In the genomic region with DNA sequence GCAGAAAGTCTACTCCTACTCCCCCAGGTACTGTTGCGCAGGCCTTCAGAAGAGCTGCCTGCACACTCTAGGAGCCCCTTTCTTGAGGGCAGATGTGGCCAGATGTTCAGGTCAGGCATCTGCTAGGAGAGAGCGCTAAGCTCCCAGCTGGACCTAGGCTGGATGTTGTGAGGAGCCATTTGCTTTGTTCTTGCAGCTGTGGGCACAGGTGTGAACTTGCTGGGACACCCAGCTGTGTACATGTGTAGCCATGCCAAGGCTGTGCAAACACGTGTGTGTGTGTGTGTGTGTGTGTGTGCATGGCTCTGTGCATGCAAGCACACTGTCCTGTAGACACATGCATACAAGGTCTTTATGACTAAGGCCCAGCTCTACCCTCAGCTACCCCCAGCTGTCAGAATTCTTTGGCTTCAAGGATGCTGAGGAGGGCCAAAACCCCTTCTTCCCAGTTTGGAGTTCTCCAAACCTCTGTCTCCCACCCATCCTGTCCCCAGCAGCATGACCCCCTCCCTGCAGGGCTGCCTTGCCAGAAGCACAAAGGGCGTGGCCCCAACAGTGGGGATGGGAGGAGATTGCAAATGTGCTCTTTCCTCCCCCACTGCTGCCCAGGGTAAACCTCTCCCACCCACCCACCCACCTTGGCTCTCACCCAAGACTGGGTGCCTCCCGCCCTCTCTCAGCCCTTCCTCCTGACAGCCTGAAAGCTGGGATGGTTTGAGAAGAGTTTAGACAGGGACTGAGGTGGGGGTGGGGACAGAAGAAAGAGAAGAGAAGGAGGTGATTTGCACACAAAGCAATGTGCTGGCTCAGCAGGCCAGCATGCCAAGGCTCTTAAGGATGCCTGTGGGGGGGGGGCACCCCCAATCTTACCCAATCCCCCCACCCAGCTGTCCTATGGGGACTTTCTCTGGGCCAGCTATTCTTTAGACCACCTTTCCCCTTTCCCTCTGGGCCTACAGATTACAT, we compare ENCODE assay signal across 9 mouse cellular contexts. TPM values are rescaled to one million over a fixed set of nuclear protein-coding genes. Genes with fewer than 3 reads are reported as not detected.
A peak's percentile ranks its signal among the peaks of the same experiment; 100 is the strongest.
DNase-seq lines count a peak whose midpoint lies in the region; ATAC-seq and TF ChIP-seq lines count a peak whose summit lies in the region.
"Had no signal": no experiment of that assay in that cellular context is flagged by ENCODE, and none has a peak within 500 bp of the region (broad histone marks: within the 10 kb centered on the region; RNA-seq: fewer than 3 reads in every experiment).

No protein-coding gene starts in this region.

- 45% methylated on average over 5 of the region's 5 CpGs for WGBS in liver, postnatal 0 days (ENCODE audit: insufficient replicate concordance)
- WGBS in embryonic facial prominence, embryonic 11.5 days: 45% methylated on average over 5 of the region's 5 CpGs
- WGBS in heart, embryonic 15.5 days: 47% methylated on average over 5 of the region's 5 CpGs

- no peak overlapping the region for H3K9ac ChIP-seq in liver, postnatal 0 days (replicated peaks)
- H3K9ac ChIP-seq in embryonic facial prominence, embryonic 11.5 days (replicated peaks; ENCODE audit: low read length): no peak overlapping the region
- no peak overlapping the region for H3K9ac ChIP-seq in heart, embryonic 15.5 days
- H3K9ac ChIP-seq: liver, embryonic 13.5 days had no signal

- no peak for TF ChIP-seq EP300 in liver, postnatal 0 days (IDR thresholded peaks at IDR 0.05; ENCODE audit: low read depth)

- peaks cover 6% of the 10 kb centered on the region for H3K27me3 ChIP-seq in liver, postnatal 0 days (ENCODE audit: insufficient read depth, low read length)
- no peaks in the 10 kb centered on the region for H3K27me3 ChIP-seq in embryonic facial prominence, embryonic 11.5 days (ENCODE audit: control insufficient read depth, insufficient read depth, low read length)
- H3K27me3 ChIP-seq in heart, embryonic 15.5 days: no peaks in the 10 kb centered on the region

- H3K4me3 ChIP-seq in liver, postnatal 0 days (ENCODE audit: low read depth, low read length): no peak overlapping the region
- H3K4me3 ChIP-seq in embryonic facial prominence, embryonic 11.5 days (ENCODE audit: low read depth, low read length): no peak overlapping the region
- H3K4me3 ChIP-seq in heart, embryonic 15.5 days: no peak overlapping the region
- no peak overlapping the region for H3K4me3 ChIP-seq in layer of hippocampus, adult 2 months
- H3K4me3 ChIP-seq: liver, embryonic 13.5 days had no signal

- H3K4me1 ChIP-seq in liver, postnatal 0 days (ENCODE audit: insufficient read depth): peaks cover 6% of the 10 kb centered on the region; the same call in 1 of the 2 replicates
- peaks cover 22% of the 10 kb centered on the region for H3K4me1 ChIP-seq in embryonic facial prominence, embryonic 11.5 days (ENCODE audit: control insufficient read depth, insufficient read depth, low read length)
- H3K4me1 ChIP-seq in heart, embryonic 15.5 days (replicated peaks): peaks cover 37% of the 10 kb centered on the region

- no peak for ATAC-seq in liver, postnatal 0 days
- no peak for ATAC-seq in embryonic facial prominence, embryonic 11.5 days (replicated peaks; ENCODE audit: insufficient number of reproducible peaks, low FRiP score, low TSS enrichment, low read depth)
- no peak; the same call in 1 of the 2 replicates for ATAC-seq in heart, embryonic 15.5 days (replicated peaks; ENCODE audit: insufficient number of reproducible peaks, insufficient read depth, low FRiP score, low read depth)

- TF ChIP-seq CTCF in liver, postnatal 0 days (IDR thresholded peaks at IDR 0.05; ENCODE audit: low read depth): no peak
- no peak for TF ChIP-seq CTCF in layer of hippocampus, adult 2 months (conservative IDR thresholded peaks at IDR 0.05)

- H3K9me3 ChIP-seq in liver, postnatal 0 days (ENCODE audit: low read length): no peaks in the 10 kb centered on the region
- no peaks in the 10 kb centered on the region for H3K9me3 ChIP-seq in embryonic facial prominence, embryonic 11.5 days (replicated peaks; ENCODE audit: control insufficient read depth, low read length)
- no peaks in the 10 kb centered on the region for H3K9me3 ChIP-seq in heart, embryonic 15.5 days (replicated peaks)
- H3K9me3 ChIP-seq: liver, embryonic 13.5 days had no signal

- DNase-seq in liver: peak; percentile 48
- no peak for DNase-seq in liver, postnatal 0 days
- no peak for DNase-seq in embryonic facial prominence, embryonic 11.5 days (ENCODE audit: low spot score)
- DNase-seq in lung, postnatal 14 days: peak; percentile 54
- DNase-seq in right cerebral cortex, postnatal 10 days (ENCODE audit: low spot score in 2 of 2): no peak
- no peak for DNase-seq in layer of hippocampus, adult 2 months (ENCODE audit: low spot score in 2 of 2)
- DNase-seq in cerebellum, adult 8-10 months: no peak
- DNase-seq: liver, embryonic 13.5 days had no signal

- no peaks in the 10 kb centered on the region for H3K36me3 ChIP-seq in liver, postnatal 0 days (replicated peaks; ENCODE audit: insufficient read depth, low read length)
- no peaks in the 10 kb centered on the region for H3K36me3 ChIP-seq in embryonic facial prominence, embryonic 11.5 days (replicated peaks; ENCODE audit: control insufficient read depth, insufficient read depth, low read depth, low read length)
- H3K36me3 ChIP-seq in heart, embryonic 15.5 days: no peaks in the 10 kb centered on the region
- H3K36me3 ChIP-seq: liver, embryonic 13.5 days had no signal

- H3K4me2 ChIP-seq in liver, postnatal 0 days (ENCODE audit: low read depth, low read length): no peak overlapping the region
- no peak overlapping the region for H3K4me2 ChIP-seq in embryonic facial prominence, embryonic 11.5 days (ENCODE audit: low read depth, low read length)
- H3K4me2 ChIP-seq in heart, embryonic 15.5 days: no peak overlapping the region
- H3K4me2 ChIP-seq: liver, embryonic 13.5 days had no signal

- H3K27ac ChIP-seq in liver, postnatal 0 days (ENCODE audit: low read depth): no peak overlapping the region
- H3K27ac ChIP-seq in embryonic facial prominence, embryonic 11.5 days (replicated peaks; ENCODE audit: low read depth, low read length): 0 out of 2 replicates have a peak overlapping the region, but pooled peaks have one; percentile 16
- peak overlapping the region; percentile 29; the same call in 1 of the 2 replicates for H3K27ac ChIP-seq in heart, embryonic 15.5 days
- H3K27ac ChIP-seq in layer of hippocampus, adult 2 months: no peak overlapping the region

RNA-seq across cellular contexts. Expression of gene Cd248, which starts 7.2 kb away (rescaled TPM):
- 2.0 and 2.4 TPM in 2 replicates for polyA plus RNA-seq in liver, postnatal 0 days (2015; fragmentation: Nextera tagmentation; extraction: Ambion mirVana)
- 43.1 and 48.4 TPM in 2 replicates for polyA plus RNA-seq in embryonic facial prominence, embryonic 11.5 days (2014; fragmentation: Nextera tagmentation; extraction: Ambion mirVana)
- 18.1 and 39.3 TPM in 2 replicates for polyA plus RNA-seq in heart, embryonic 15.5 days (2015; fragmentation: Nextera tagmentation; extraction: Ambion mirVana)
- 1 to 10 TPM; 3.2 to 3.9 TPM for total RNA-seq in layer of hippocampus, adult 2 months (2021)

RNA-seq across cellular contexts. Expression of gene Rin1, which starts 10.4 kb away (rescaled TPM):
- polyA plus RNA-seq in liver, postnatal 0 days (2015; fragmentation: Nextera tagmentation; extraction: Ambion mirVana): 0.21 and 0.36 TPM in 2 replicates
- 0.99 and 1.2 TPM in 2 replicates for polyA plus RNA-seq in embryonic facial prominence, embryonic 11.5 days (2014; fragmentation: Nextera tagmentation; extraction: Ambion mirVana)
- polyA plus RNA-seq in heart, embryonic 15.5 days (2015; fragmentation: Nextera tagmentation; extraction: Ambion mirVana): 1.9 and 3.3 TPM in 2 replicates
- total RNA-seq in layer of hippocampus, adult 2 months (2021): 100 to 1,000 TPM; 117 to 119 TPM

RNA-seq across cellular contexts. Expression of gene Brms1, which starts 19.5 kb away (rescaled TPM):
- polyA plus RNA-seq in liver, postnatal 0 days (2015; fragmentation: Nextera tagmentation; extraction: Ambion mirVana): 20.7 and 22.6 TPM in 2 replicates
- polyA plus RNA-seq in embryonic facial prominence, embryonic 11.5 days (2014; fragmentation: Nextera tagmentation; extraction: Ambion mirVana): 47.5 and 47.9 TPM in 2 replicates
- polyA plus RNA-seq in heart, embryonic 15.5 days (2015; fragmentation: Nextera tagmentation; extraction: Ambion mirVana): 23.0 and 31.9 TPM in 2 replicates
- total RNA-seq in layer of hippocampus, adult 2 months (2021): 10 to 100 TPM; 21.4 to 25.3 TPM

RNA-seq across cellular contexts. Expression of gene AC124502.3, which starts 22.0 kb away (rescaled TPM):
- polyA plus RNA-seq in liver, postnatal 0 days (2015; fragmentation: Nextera tagmentation; extraction: Ambion mirVana): 0.19 and 0.31 TPM in 2 replicates
- polyA plus RNA-seq in embryonic facial prominence, embryonic 11.5 days (2014; fragmentation: Nextera tagmentation; extraction: Ambion mirVana): 0.96 and 1.6 TPM in 2 replicates
- polyA plus RNA-seq in heart, embryonic 15.5 days (2015; fragmentation: Nextera tagmentation; extraction: Ambion mirVana): 1.4 and 1.5 TPM in 2 replicates
- 1 to 10 TPM; 4.1 to 7.6 TPM for total RNA-seq in layer of hippocampus, adult 2 months (2021)

RNA-seq across cellular contexts. Expression of gene B4gat1, which starts 22.0 kb away (rescaled TPM):
- polyA plus RNA-seq in liver, postnatal 0 days (2015; fragmentation: Nextera tagmentation; extraction: Ambion mirVana): 11.7 and 12.4 TPM in 2 replicates
- 38.5 and 40.8 TPM in 2 replicates for polyA plus RNA-seq in embryonic facial prominence, embryonic 11.5 days (2014; fragmentation: Nextera tagmentation; extraction: Ambion mirVana)
- 43.1 and 43.6 TPM in 2 replicates for polyA plus RNA-seq in heart, embryonic 15.5 days (2015; fragmentation: Nextera tagmentation; extraction: Ambion mirVana)
- total RNA-seq in layer of hippocampus, adult 2 months (2021): 100 to 1,000 TPM; 112 to 130 TPM

Comparison
In these comparisons a context has a peak if more than half of its experiments do, and no peak if none do; other contexts are left out.
1. DNase-seq: peak in liver (single experiment) and lung, postnatal 14 days (single experiment); none in liver, postnatal 0 days (single experiment), embryonic facial prominence, embryonic 11.5 days (single experiment), right cerebral cortex, postnatal 10 days (0 of 2), layer of hippocampus, adult 2 months (0 of 2) and cerebellum, adult 8-10 months (single experiment).
2. H3K27ac ChIP-seq: peak in embryonic facial prominence, embryonic 11.5 days (single experiment) and heart, embryonic 15.5 days (single experiment); none in liver, postnatal 0 days (single experiment) and layer of hippocampus, adult 2 months (single experiment).